Mouse (Mus musculus) c-Kit-positive CD71-negative TER-119-negative erythroid progenitor cells, embryonic 14.5 days (primary cell): ENCODE results near the gene Hivep3.

Source experiments
- DNase-seq: peaks from one replicate; pipeline ENCODE4 v3.0.0-alpha.2; 2013; ENCODE audit warnings: low read depth

The Hivep3 gene

GRCm38 (mm10) chr4:119816620-119817356 lies 83.2 kb downstream of the Hivep3 start:
- no peak for DNase-seq

- no peak for DNase-seq
These were observed 92.4 kb downstream of the Hivep3 start for GRCm38 (mm10) chr4:119825956-119826355.

- no peak for DNase-seq
These were observed 94.8 kb downstream of the Hivep3 start for GRCm38 (mm10) chr4:119828386-119828785.

- no peak for DNase-seq
These were observed 95.4 kb downstream of the Hivep3 start for GRCm38 (mm10) chr4:119828996-119829395.

GRCm38 (mm10) chr4:119833333-119833732 lies 99.7 kb downstream of the Hivep3 start:
- no peak for DNase-seq

- no peak for DNase-seq
These were observed 100.3 kb downstream of the Hivep3 start for GRCm38 (mm10) chr4:119833884-119834283.

- DNase-seq: no peak
These were observed 102.6 kb downstream of the Hivep3 start for GRCm38 (mm10) chr4:119836181-119836580.

- DNase-seq: no peak
These were observed 104.0 kb downstream of the Hivep3 start for GRCm38 (mm10) chr4:119837505-119838065.

GRCm38 (mm10) chr4:119838308-119838707 lies 104.7 kb downstream of the Hivep3 start:
- DNase-seq: no peak

- no peak for DNase-seq
These were observed 109.7 kb downstream of the Hivep3 start for GRCm38 (mm10) chr4:119843294-119843693.

GRCm38 (mm10) chr4:119844267-119844666 lies 110.7 kb downstream of the Hivep3 start:
- no peak for DNase-seq

GRCm38 (mm10) chr4:119845596-119846161 lies 112.1 kb downstream of the Hivep3 start:
- DNase-seq: no peak

- no peak for DNase-seq
These were observed 118.9 kb downstream of the Hivep3 start for GRCm38 (mm10) chr4:119852483-119852882.

- no peak for DNase-seq
These were observed 120.9 kb downstream of the Hivep3 start for GRCm38 (mm10) chr4:119854307-119855144.

GRCm38 (mm10) chr4:119859454-119859853 lies 125.9 kb downstream of the Hivep3 start:
- DNase-seq: no peak

GRCm38 (mm10) chr4:119861001-119861400 lies 127.4 kb downstream of the Hivep3 start:
- DNase-seq: no peak

GRCm38 (mm10) chr4:119865827-119866455 lies 132.4 kb downstream of the Hivep3 start:
- no peak for DNase-seq

GRCm38 (mm10) chr4:119867132-119867531 lies 133.5 kb downstream of the Hivep3 start:
- no peak for DNase-seq

GRCm38 (mm10) chr4:119870411-119870810 lies 136.8 kb downstream of the Hivep3 start:
- DNase-seq: no peak

- DNase-seq: no peak
These were observed 137.9 kb downstream of the Hivep3 start for GRCm38 (mm10) chr4:119871441-119871840.

GRCm38 (mm10) chr4:119871861-119872582 lies 138.4 kb downstream of the Hivep3 start:
- no peak for DNase-seq
